Mouse (Mus musculus) cerebellum, adult 2 months (tissue): Measurements from ENCODE around the gene Actn1.

Experiments used
- CTCF ChIP-seq: fragments of 200-500 bp; IDR thresholded peaks from 2 replicates; pipeline ENCODE4 v1.5.1; 2011; ENCODE audit warnings: low read depth, mild to moderate bottlenecking, control low read depth, low read length, moderate library complexity, borderline replicate concordance; ENCODE audit not compliant: insufficient read depth
- POLR2A ChIP-seq: fragments of 200-500 bp; IDR thresholded peaks from 2 replicates; pipeline ENCODE4 v1.6.1; 2011; ENCODE audit warnings: low read length, control low read depth, borderline replicate concordance; ENCODE audit not compliant: insufficient read depth

DNA sequence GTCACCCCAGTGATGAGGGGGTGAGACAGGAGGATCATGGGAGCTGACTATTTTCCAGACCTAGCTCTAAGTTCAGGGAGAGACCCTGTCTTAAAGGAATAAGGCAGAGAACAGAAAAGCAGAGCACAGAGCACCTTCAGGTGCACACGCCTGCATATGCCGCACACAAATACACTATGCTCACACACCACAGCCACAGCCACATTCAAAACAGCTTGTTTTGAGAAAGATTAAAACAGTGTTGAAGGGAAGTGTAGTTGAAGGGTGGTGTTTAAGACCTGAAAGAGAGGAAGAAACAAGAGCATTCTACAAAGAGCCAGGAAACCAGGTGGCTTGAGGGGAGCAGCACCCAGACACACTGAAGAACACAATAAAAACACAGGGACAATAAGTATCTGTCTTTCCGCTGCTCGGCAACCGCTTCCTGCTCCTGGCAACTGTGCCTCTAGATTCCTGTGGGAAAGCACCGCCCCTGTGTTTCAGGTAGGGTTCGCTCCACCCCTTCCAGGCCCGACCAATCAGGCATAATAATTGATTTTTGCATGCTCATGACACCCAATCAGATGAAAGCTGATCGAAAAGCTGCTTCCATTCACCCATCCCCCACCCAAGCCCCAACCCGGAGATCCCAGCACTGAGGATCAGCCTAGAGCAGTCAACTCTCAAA lies 13.0 kb upstream of the Actn1 start:
- TF ChIP-seq POLR2A (no peak), CTCF (no peak)
